Mouse (Mus musculus) limb, embryonic 11.5 days (tissue): ENCODE results near the gene Plxna1. TPM values are rescaled to one million over a fixed set of nuclear protein-coding genes. Genes with fewer than 3 reads are reported as not detected.

Experiments
- ATAC-seq: fragments of 200-750 bp; cut with Nextera tagmentation; 2 replicates; pipeline ENCODE4 v1.8.0; 2017; ENCODE audit warnings: low read depth; ENCODE audit not compliant: insufficient number of reproducible peaks, low FRiP score, low TSS enrichment
- DNase-seq: peaks from one replicate; pipeline ENCODE4 v3.0.0-alpha.2; 2015; ENCODE audit warnings: low spot score
- H3K27ac ChIP-seq: fragments of 300-500 bp; sonication (generic); replicated peaks from 2 replicates; pipeline ENCODE4 v1.5.1; 2014; ENCODE audit warnings: low read depth, mild to moderate bottlenecking, low read length
- H3K27me3 ChIP-seq: fragments of 300-500 bp; sonication (generic); 2 replicates; pipeline ENCODE4 v1.6.1; 2014; ENCODE audit warnings: mild to moderate bottlenecking, low read length, mixed read lengths; ENCODE audit not compliant: control insufficient read depth, insufficient read depth
- H3K36me3 ChIP-seq: fragments of 300-500 bp; sonication (generic); 2 replicates; pipeline ENCODE4 v1.6.1; 2014; ENCODE audit warnings: mild to moderate bottlenecking, low read length, moderate library complexity, mixed read lengths; ENCODE audit not compliant: control insufficient read depth, insufficient read depth
- H3K4me1 ChIP-seq: fragments of 300-500 bp; sonication (generic); 2 replicates; pipeline ENCODE4 v1.6.1; 2014; ENCODE audit warnings: low read length, mixed read lengths; ENCODE audit not compliant: control insufficient read depth, insufficient read depth
- H3K4me2 ChIP-seq: fragments of 300-500 bp; sonication (generic); 2 replicates; pipeline ENCODE4 v1.6.1; 2014; ENCODE audit warnings: low read depth, mild to moderate bottlenecking, moderate library complexity; ENCODE audit not compliant: severe bottlenecking
- H3K4me3 ChIP-seq: fragments of 300-500 bp; sonication (generic); 2 replicates; pipeline ENCODE4 v1.5.1; 2014; ENCODE audit warnings: low read depth, low read length
- H3K9ac ChIP-seq: fragments of 300-500 bp; sonication (generic); 2 replicates; pipeline ENCODE4 v1.6.1; 2014; ENCODE audit warnings: mild to moderate bottlenecking, low read length
- H3K9me3 ChIP-seq: fragments of 300-500 bp; sonication (generic); 2 replicates; pipeline ENCODE4 v1.6.1; 2016; ENCODE audit warnings: low read length; ENCODE audit not compliant: control insufficient read depth
- WGBS: fragments of 180-500 bp; shearing (Covaris S2); extraction: QIAGEN DNeasy Blood & Tissue Kit; methylation state at CpG from one replicate; pipeline ENCODE4 v1.1.7; 2014; 5-methylcytosine and 5-hydroxymethylcytosine counted together
- polyA plus RNA-seq: library from polyadenylated mRNA; unstranded; fragments of >200 nt; fragmentation: Nextera tagmentation; extraction: Ambion mirVana; gene quantifications from 2 replicates; pipeline ENCODE4 v1.2.1, GENCODE M21; 2014

Gene Plxna1
- polyA plus RNA-seq, 1 experiment from 2014 or later, result 21.0 TPM

DNA sequence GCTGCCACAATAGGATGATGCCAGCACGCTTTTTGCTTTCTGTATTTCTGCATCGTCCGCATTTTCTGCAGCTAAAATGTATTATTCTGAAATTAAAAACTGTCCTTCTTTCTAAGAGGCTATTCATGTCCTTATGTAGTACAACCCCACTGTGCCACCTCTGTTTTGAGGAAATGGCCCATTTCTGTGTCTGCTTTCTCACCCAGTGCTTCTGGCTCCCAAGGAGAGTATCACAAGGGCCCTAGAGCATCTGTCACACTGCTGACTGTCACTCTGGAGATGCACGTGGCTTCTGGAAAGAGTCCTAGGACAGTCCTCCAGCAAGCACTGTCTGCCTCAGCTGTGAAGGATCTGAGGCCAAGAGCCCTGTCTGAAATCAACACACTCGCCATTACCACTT lies 95.2 kb downstream of the Plxna1 start:
- ATAC-seq (no peak), DNase-seq (no peak)
- 85% methylated on average over 5 of the region's 5 CpGs for WGBS
- Histone ChIP-seq H3K4me2 (no peak overlapping the region), H3K27me3 (no peaks in the 10 kb centered on the region), H3K4me1 (no peaks in the 10 kb centered on the region), H3K9ac (no peak overlapping the region), H3K4me3 (no peak overlapping the region), H3K27ac (no peak overlapping the region), H3K36me3 (no peaks in the 10 kb centered on the region), H3K9me3 (no peaks in the 10 kb centered on the region)

Other genes starting within 250 kb of the Plxna1 start
- 61.8 and 66.9 TPM in 2 replicates for gene Chchd6, start 233.0 kb upstream of the Plxna1 start, polyA plus RNA-seq